Mouse (Mus musculus): ENCODE results near the gene Riox1. TPM values are rescaled to one million over a fixed set of nuclear protein-coding genes. Genes with fewer than 3 reads are reported as not detected.

The Riox1 gene
- polyA plus RNA-seq, 1 experiment from 2014 or later = 14.3 TPM

DNA sequence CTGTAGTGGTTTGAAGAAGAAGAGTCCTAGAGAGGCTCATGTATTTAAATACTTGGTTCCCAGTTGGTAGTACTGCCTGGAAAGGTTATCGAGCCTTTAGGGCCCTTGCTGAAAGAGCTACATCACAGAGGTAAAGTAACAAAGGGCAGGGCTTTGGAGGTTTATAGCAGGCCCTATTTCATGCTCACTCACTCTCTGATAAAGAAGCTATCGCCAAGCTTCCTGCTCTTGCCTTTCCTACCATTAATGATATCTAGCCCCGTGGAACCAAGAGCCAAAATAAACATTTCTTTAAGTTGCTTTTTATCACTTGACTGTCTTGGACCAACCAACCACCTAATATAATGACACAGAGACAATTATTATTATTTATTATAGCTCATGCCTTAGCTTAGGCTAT is 50.0 kb downstream of the Riox1 start:
- Histone ChIP-seq H3K27ac (no peak overlapping the region), H3K9me3 (peaks cover 11% of the 10 kb centered on the region; the same call in 1 of the 2 replicates), H3K27me3 (ENCODE audit: poor library complexity, severe bottlenecking) (no peaks in the 10 kb centered on the region), H3K4me3 (no peak overlapping the region), H3K4me1 (no peaks in the 10 kb centered on the region), H3K36me3 (replicated peaks) (no peaks in the 10 kb centered on the region)
- no peak for DNase-seq (ENCODE audit: extremely low spot score, low spot score)
- 92% methylated on average over 3 of the region's 3 CpGs for WGBS

Other genes starting within 250 kb of the Riox1 start
- 0.07 TPM in 2 replicates for gene Papln, start 187.0 kb upstream of the Riox1 start, polyA plus RNA-seq (2016; fragmentation: Nextera tagmentation; extraction: Ambion mirVana)
- 35.5 and 37.1 TPM in 2 replicates for gene Numb, start 28.7 kb upstream of the Riox1 start, polyA plus RNA-seq (2016; fragmentation: Nextera tagmentation; extraction: Ambion mirVana)
- not detected in 2 replicates for gene Heatr4, start 34.2 kb downstream of the Riox1 start, polyA plus RNA-seq (2016; fragmentation: Nextera tagmentation; extraction: Ambion mirVana)
- 14.9 and 16.0 TPM in 2 replicates for gene Acot2, start 37.3 kb downstream of the Riox1 start, polyA plus RNA-seq (2016; fragmentation: Nextera tagmentation; extraction: Ambion mirVana)
- 22.4 and 23.5 TPM in 2 replicates for gene Acot1, start 58.9 kb downstream of the Riox1 start, polyA plus RNA-seq (2016; fragmentation: Nextera tagmentation; extraction: Ambion mirVana)
- gene Acot4, start 87.8 kb downstream of the Riox1 start, polyA plus RNA-seq (2016; fragmentation: Nextera tagmentation; extraction: Ambion mirVana) = 0.14 and 0.15 TPM in 2 replicates
- gene Gm49366, start 88.3 kb downstream of the Riox1 start, polyA plus RNA-seq (2016; fragmentation: Nextera tagmentation; extraction: Ambion mirVana) = not detected in 2 replicates
- gene Acot3, start 101.5 kb downstream of the Riox1 start, polyA plus RNA-seq (2016; fragmentation: Nextera tagmentation; extraction: Ambion mirVana) = 0.11 and 0.32 TPM in 2 replicates
- gene Acot5, start 118.7 kb downstream of the Riox1 start, polyA plus RNA-seq (2016; fragmentation: Nextera tagmentation; extraction: Ambion mirVana) = not detected in 2 replicates
- 0.69 and 0.98 TPM in 2 replicates for gene Acot6, start 150.0 kb downstream of the Riox1 start, polyA plus RNA-seq (2016; fragmentation: Nextera tagmentation; extraction: Ambion mirVana)
- 4.2 and 4.8 TPM in 2 replicates for gene Dnal1, start 163.8 kb downstream of the Riox1 start, polyA plus RNA-seq (2016; fragmentation: Nextera tagmentation; extraction: Ambion mirVana)
- 1.3 and 1.8 TPM in 2 replicates for gene Pnma1, start 197.9 kb downstream of the Riox1 start, polyA plus RNA-seq (2016; fragmentation: Nextera tagmentation; extraction: Ambion mirVana)